Mouse (Mus musculus) heart, adult 11 months (tissue): ENCODE data around the gene Kif27.
A peak's percentile ranks its signal among the peaks of the same experiment; 100 is the strongest.
"Not testable (repeated sequence)": the region's sequence is repeated elsewhere in the genome, so short reads cannot be mapped to it uniquely, and the experiment has no call there.

Experiments used
- DNase-seq: peaks from one replicate; pipeline ENCODE4 v3.0.0; 2022

The Kif27 gene

DNA sequence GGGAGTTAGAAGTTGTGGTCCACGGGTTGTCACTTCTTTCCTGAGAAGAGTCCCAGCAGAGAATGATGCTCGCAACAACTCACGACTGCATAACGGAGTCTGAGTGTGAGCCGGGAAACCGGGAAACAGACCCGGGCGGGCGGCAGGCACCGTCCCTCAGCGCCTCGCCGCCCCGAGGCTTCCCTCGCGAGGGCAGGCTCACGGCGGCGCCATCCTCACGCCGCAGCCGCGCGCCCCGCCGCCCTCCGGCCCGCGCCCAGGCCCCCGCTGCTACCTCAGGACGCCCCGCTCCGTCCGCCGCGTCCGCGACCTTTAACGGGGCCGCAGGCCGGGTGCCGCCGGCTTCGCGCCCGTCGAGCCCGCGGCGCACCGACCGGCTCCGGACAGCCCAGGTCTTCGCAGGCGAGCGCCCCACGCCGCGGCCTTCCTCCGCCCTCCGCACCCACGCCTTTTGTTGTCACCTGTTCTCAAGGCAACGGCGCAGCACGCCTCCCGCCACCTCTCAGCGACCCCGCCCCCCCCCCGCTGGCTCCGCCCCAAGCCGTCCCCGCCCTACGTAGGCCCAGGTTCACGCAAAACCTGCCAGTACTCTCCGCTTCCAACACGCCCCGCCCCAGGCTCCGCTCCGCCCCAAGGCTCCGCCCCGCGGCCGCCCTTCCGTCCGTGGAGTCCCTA is at the start of gene Kif27:
Gene Kif27, minus strand, starts transcription at position 494 of the 675 bp plus-strand sequence.
- peak; percentile 98 for DNase-seq

DNA sequence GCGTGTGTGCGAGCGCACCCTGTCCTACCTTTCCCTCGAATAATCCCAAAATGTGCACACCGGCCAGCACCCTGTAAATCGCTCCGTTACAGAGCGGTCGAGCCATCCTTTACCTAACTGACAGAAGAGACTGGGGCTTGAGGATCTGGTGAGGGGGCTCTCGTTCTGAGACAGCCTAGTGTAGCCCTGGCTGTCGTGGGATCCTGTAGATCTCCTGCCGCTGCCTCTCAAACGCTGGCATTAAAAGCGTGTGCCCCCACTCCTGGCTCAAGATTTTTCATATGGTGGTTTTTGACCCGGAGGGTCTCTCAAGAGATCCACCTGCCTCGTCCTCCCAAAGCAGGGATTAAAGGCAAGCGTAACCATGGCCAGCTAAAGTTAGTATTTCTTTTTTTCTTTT is 44.3 kb upstream of the Kif27 start, which contains the start of gene Hnrnpk:
Gene Hnrnpk, minus strand, starts transcription at position 101 of the 400 bp plus-strand sequence.
- not testable (repeated sequence) for DNase-seq

DNA sequence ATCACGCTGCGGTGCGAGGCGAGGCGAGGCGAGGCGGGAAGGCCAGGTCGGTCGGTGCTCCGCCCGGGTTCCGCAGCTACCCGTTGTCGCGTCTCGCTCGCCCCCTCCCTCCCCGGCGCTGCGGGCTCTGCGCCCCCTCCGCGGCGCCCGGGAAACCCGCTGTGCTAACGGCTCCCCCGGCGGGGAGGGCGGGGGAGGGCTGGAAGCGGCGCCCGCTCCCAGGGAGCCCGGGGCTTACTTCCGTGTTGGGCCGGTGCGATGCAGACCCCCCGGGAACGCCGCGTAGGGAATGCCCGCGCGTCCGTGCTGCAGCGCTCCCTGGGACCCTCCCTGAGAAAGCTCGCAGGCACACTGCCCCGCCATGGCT is 43.8 kb upstream of the Kif27 start:
- DNase-seq, result no peak

DNA sequence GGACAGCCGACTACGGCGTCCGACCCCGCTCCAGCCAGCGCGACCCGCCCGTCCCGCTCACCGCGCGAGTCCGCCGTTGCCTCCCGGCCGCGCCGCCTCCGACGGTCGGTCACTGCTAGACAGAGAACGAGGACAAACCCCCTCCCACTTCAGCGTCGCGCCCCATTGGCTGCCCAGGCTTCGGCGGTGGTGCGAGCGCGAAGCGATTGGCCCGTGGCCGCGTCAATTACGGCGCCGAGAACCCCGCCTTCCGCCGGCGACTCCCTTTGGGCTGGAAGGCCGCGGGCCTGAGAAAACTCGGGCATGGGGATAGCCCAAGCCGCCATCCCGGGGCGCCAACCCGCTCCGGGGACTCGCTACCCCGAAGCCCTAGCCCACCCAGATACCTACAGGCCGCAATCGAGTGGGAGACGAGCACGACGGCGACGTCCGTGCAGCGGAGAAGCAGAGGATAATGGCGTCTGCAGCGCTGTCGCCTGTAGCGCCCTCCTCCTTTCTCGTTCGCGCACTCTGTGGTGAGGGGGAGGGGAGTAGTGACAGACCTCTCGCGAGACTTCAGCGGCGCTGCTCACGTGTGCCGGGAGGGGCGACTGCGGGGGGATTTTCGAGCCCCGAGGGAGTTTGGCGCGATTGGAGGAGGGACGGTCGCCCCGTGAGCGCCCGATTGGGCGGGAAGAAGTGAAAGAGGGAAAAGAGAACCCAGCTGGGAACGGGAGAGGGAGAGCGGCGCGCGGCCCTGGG is 43.3 kb upstream of the Kif27 start, which contains the start of gene Rmi1:
Gene Rmi1, plus strand, starts transcription at position 246 of the 741 bp plus-strand sequence.
- DNase-seq, result peak; percentile 100

DNA sequence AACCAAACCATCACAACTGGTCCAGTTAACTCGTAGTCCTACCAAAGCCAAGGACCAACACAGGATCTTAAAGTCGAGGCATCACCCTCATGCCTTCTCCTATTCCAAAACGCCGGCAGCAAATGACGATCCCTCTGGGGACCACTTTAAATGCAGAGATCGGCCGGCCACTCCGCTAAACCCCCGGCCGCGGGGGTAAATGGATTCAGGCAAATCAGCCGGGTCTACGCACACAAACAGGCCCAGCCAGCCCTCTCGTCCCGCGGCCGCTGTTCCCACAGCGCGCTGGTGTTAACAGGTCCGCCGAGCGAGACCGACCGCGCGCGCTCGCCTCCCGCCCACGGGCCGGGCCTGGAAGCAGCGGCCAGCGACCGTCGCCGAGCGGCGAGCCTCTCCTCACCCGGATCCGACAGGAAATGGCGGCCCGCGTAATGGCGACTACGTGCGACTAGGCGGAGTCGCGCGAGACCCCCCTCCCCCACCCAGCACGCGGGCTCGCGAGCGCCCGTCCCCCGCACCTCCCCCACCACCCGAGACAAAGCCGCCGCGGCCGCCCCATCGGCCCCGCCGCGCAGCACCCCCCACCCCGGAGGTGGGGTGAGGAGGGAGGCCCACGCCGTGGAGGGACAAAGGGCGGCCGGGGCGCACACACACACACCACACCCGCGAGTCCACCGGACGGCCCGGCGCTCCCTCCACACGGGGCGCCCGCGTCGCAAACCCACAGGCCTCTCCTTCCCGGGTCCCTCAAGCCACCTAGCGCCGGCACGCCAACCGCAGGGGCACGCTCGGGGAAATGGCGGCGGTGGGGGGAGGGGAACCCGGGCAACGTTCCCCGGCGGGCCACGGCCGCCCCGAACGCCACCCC is 42.4 kb upstream of the Kif27 start:
- DNase-seq, result no peak

DNA sequence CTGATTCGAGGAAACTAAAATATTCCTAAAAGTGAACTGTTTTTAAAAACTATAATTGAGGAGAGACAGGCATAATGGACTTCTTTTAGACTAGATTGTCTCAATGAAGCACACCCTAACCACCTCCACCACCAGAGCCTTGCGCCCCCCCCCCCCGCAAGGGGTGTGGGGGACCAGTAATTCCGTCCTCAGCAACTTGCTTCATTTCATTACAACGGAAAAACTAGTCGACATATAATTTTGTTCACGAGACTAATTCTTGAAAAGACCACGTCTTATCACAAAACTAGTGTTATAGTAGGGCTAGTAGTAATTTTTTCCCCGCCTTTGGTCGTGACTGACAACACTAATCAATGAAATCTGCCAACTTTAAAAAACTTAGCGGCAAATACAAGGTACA is 41.7 kb upstream of the Kif27 start:
- peak; percentile 55 for DNase-seq

DNA sequence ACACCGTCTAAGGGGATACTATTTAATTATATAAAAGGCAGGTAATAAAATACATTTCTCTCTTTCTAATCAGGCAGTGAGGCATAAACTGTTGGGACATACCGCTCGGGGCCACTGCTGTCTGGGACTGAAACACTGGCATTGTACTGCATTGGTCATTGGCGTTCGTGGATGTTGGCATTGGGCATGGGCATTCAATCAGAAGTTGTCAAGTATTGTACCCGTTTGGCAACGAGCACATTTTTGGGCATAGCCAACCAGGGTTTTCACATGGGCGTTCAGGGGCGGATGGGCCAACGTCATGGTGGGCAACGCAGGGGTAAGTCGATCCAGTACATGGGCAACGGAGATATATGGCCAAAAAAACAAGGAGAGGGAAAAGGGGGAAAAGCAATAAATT is 38.7 kb upstream of the Kif27 start:
- peak; percentile 83 for DNase-seq

DNA sequence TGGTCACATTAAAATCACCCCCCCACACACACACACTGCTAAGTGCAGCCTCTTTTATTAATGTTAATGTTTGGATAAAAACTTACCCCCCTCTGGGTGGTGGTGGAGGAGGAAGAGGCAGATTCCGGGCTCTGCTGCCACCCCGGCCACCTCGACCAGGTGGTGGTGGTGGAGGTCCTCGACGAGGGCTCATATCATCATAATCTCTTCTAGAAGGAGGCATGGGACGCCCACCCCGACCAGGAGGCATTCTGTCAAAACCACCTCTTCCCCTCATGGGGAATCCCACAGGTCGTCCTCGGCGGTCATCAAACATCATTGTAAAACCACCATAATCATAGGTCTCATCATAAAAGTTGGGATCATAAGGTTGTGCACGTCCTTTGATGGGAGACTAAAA is 35.5 kb upstream of the Kif27 start:
- DNase-seq, result peak; percentile 83

DNA sequence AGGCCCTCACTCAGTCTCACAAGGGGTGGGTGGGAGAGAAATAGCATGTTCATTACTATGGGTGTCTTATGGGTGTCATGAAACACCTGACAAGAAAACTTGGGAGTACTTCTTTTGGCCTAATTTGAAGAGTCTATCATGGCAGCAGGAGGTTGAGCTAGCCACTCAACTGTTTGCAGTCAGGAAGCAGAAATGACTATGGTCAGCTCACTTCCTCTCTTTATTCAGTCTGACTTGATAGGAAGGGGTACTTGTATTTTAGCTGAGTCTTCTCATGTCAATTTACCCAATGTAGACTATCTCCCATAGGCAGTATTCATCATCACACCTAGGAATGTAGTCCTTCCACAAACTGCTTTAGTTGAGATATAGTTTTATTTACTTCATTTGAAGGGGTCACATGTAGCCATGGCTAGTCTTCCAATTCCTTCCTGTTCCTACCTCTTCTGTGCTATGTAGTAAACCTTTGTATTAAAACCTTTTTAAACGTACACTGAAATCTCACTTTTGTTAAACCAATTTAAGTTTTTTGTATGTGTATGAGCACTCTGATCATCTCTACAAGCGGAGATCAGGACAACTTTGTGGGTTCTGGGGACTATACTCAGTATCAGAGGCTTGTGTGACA is 30.5 kb upstream of the Kif27 start:
- peak; percentile 37 for DNase-seq

DNA sequence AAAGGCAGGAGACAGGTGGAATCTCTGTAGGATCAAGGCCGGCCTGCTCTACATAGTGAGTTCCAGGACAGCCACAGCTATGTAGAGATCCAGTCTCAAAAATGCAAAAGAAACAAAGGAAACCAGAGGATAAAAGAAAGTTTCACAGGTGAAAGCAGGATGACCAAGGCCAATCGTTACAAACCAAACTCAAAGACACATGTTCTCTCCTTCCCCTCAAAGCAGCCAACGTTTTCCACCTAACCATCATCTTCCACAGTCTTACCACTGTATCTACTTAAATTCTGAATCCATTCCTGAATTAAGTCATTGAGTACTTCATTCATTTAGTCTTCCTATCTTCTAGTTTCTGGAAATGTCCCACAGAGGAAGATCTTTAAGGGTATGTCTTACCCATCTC is 29.5 kb upstream of the Kif27 start:
- peak; percentile 61 for DNase-seq

DNA sequence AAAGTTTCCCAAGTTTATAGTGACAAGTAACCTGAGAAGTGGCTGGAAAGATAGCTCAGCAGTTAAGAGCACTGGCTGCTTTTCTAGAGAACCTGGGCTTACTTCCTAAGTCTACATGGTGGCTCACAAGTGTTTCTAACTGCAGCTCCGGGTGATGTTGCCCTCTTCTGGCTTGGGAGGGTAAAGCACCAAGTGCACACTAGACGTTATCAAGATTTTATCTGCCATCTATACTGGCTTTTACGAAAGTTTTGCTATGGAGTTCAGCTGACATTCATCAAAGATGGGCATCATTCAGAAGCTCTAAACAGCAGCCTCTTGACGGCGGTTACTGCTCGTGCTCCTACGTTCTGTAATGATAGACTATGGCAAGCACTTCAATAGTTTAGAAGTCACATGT is 29.0 kb upstream of the Kif27 start:
- DNase-seq, result peak; percentile 89

DNA sequence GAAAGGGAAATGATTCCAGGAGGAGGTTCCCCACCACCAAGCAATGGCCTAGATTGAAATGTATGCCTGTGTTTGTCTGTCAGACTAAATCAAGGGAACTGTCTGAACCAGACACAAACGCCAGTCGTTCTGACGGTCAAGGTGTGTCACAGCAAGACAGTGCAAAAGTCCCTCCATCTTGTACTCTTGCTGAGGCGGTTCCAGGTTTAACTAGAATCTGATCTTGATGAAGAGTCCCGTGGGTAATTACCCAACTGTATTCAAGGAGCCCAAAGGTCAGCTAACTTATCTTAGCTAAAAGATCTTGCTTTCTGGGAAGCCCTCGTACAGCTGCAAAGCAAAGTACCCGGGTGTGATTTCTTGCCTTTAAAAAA is 26.6 kb upstream of the Kif27 start:
- DNase-seq, result no peak

DNA sequence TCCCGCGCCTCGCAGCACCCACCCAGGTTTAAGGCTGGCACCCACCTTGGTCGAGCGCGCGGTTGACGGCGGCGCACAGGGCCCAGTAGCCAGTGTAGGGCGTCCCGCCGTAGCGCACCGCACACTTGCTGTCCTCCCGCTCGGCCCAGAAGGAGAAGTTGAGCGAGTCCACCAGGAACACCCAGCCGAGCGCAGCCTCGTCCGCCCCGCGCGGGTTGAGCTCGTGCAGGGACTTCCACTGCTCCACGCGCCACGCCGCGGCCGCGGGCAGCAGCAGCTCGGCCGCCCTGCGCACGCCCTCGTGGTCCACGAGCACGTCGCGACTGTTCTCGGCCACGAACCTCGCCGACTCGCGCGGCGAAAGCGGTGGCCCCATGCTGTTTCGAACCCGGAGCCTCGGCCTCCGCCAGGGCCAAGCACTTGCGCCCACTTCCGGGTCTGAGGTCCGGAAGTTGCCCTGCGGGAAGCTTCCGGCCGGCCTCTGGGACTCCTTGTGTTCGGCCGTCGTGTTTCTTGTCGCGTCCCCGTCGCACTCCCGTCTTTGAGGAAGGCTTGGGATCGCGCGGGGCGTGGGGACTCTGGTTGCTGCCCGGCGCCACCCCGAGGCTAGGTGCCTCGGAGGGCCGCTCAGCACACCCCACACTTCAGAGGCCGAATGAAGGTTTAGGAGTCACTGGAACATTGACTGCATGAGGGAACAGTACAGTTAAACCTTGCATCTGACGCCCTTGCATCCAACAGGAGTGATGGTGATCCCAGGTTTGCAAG is 26.0 kb upstream of the Kif27 start, which contains the start of gene 2210016F16Rik:
Gene 2210016F16Rik, minus strand, starts transcription at position 447 of the 768 bp plus-strand sequence.
- DNase-seq, result peak; percentile 97

DNA sequence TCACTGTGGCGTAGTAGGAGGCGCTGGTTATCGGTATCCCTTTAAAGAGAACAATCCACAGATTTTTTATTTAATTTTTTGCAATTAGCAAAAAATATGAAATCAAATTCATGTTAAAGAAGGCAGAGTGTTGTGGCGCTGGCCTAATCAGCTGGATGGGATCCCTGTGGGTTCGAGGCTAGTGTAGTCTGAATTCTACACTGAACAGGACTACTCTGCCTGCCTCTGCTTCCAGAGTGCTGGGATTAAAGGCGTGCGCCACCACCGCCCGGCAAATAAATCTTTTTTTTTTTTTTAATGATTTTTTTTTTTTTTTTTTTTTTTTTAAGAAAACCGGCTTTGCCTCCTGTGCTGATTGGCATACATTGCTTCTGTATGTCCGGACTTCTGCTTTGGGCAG is 25.4 kb upstream of the Kif27 start:
- no peak for DNase-seq

DNA sequence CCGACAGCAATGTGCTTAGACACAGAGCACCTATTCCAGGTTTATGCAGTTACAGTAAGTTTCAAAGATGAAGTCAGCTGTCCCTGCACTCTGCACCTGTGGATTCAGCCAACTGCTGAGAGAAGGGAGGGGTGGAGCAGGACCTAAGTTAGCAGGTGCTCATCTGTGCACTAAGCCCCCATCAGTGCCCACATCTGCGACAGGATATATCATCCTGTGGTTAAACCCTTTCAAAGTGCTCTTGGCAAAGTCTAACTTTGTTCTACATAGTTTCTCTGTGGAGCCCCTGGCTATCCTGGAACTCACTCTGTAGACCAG is 14.2 kb upstream of the Kif27 start:
- peak; percentile 8 for DNase-seq

DNA sequence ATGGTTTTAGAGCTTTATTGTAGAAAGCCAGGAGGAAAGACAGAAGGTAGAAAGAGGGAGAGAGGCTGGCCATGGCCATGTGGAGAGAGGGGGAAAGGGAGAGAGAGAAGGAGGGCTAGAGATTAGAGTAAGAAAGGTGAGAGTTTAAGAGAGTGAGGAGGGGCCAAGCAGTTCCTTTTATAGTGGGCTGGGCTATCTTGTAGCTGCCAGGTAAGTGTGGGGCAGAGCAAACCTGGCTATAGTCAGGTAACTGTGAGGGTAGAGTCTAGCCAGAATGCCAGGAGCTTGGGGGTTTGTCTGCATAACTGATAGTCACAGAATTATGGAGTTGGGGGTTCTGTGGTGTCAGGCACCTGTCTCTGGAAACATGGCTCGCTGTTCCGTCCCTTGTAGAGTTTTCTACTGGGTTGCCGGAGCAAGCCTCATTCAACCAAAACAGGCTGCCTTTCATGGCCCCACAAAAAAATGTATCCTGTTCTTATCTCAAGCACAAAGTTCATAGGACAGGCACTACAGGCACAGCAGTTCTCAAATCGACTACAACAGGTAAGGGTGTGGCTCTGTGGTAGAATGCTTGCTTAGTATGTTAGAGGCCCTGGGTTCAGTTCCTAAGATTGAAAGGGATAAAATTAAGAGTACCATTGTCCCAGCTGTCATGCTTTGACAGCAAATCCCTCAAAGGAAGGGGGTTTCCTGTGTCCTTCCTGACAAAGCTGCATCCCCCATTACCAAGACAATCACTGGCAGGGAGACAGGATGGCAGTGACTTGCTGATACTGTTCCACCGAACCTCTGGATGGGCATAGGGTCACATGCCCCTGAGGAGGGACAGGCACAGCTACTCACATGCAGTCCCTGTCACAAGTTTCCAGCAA is 13.6 kb upstream of the Kif27 start:
- peak; percentile 81 for DNase-seq

DNA sequence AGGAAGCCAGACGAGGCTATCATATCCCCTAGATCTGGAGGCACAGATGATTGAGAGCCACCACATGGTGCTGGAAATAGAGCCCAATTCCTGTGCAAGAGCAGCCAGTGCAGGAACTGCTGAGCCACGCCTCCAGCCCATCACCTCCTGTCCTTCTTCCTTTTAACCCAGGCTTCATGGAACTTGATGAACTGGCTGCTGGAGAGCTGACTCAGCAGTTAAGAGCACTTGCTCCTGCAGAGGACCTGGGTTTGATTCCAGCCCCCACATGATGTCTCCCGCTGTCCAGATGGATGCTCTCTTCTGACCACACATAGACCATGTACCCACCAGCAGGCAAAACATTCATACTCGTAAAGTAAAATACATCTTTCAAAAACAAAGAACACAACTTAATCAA is 9.9 kb upstream of the Kif27 start:
- DNase-seq, result peak; percentile 86

DNA sequence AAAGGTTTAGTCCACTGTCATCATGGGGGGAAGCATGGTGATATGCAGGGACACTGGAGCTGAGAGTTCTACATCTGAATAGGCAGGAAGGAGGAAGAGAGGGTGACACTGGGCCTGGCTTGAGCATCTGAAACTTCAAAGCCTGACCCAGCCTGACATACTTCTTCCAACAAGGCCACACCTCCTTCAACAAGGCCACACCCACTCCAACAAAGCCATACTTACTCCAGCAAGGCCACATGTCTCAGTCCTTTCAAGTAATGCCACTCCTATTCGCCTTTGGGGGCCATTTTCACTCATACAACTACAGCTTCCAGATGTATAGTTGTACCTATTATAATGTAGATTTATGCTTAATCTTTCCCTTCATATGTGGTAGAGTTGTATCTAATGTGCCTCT is 8.7 kb upstream of the Kif27 start:
- DNase-seq, result peak; percentile 66

DNA sequence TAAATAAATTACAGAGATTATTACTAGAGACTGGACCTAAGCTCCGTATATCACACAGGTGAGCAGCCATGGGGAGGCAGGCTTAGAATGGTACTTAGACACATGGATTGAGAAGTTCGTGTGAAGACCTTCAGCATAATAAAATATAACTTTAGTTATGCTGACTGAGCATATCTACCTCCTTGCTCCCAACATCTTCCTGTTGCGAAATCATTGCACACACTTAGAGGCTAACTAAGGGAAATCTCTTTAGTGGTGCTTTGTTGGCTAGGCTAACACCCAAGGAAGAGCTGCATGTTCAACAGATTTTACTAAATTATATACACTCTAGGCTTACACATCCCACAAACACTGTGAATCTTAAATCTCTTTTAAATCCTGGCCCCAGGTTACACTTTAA is 7.5 kb upstream of the Kif27 start:
- DNase-seq, result peak; percentile 39

DNA sequence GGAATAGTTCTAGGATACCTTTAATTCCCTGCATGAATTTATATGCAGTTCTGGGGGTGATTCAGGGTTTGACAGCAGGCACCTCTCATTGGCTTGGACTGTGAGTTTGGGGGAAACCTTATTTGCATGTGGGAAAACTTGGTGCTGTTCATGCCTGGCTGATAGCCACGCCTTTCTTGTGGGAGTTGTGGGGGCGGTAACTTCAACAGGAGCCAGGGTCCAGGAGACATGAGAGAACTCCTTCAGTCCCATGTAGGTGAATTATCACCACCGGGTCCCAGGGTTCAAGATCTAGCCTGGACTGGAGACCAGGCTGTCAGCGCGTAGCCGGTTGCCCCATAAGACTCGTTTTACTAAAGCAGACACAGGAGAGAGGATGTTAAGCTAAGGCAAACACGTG is 6.3 kb upstream of the Kif27 start:
- peak; percentile 77 for DNase-seq
